Mouse (Mus musculus): ENCODE data around the gene Ece1.
"Not testable (repeated sequence)": the region's sequence is repeated elsewhere in the genome, so short reads cannot be mapped to it uniquely, and the experiment has no call there.

Ece1 gene

DNA sequence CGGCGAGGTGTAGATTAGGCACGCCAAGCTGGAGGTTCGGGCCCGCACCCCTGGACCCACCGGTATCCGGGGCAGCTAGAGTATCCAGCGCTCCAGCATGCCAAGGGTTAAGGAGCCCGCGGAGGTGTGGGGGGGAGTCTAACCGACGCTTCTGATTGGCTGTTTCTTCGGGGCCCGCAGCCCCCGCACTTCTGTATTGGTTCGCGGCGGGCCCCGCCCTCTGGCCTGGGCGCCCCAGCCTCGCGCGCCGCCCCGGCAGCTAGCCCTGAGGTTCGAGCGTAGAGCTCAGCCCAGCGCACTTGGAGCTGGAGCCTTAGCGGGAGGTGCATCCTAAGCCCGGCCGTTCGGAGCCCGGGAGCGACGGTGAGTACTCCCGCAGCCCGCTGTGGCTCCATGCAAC is at the start of gene Ece1:
TSS of gene Ece1 (plus strand) at position 219 of the 400 bp plus-strand sequence.
- DNase-seq = peak; percentile 93

- no peak for DNase-seq
Observed at GRCm38 (mm10) chr4:137812946-137813708, 48.9 kb upstream of the Ece1 start.

GRCm38 (mm10) chr4:137814140-137814539 is 47.9 kb upstream of the Ece1 start:
- no peak for DNase-seq

GRCm38 (mm10) chr4:137815473-137815872 is 46.6 kb upstream of the Ece1 start:
- DNase-seq = no peak

- DNase-seq = no peak
Observed at GRCm38 (mm10) chr4:137816216-137816615, 45.8 kb upstream of the Ece1 start.

GRCm38 (mm10) chr4:137818341-137818740 is 43.7 kb upstream of the Ece1 start:
- DNase-seq = no peak

GRCm38 (mm10) chr4:137819487-137819886 is 42.5 kb upstream of the Ece1 start:
- DNase-seq = no peak

GRCm38 (mm10) chr4:137820721-137821120 is 41.3 kb upstream of the Ece1 start:
- DNase-seq = no peak

DNA sequence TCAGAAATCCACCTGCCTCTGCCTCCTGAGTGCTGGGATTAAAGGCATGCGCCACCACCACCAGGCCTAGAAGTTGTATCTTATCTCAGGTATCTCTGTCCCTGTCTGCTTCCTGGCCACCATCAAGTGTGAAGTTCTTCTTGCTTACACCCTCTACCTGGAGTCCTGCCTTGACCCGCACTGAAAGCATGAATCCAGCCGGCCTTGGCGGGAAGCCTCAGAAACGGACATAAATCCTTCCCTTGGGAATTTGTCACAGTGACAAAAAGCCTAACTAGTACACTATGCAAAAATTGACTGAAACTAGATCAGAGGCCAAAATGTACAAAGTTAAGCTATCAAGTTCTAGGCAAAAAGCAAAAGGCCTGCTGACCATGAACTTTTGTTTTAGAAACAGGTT is 39.5 kb upstream of the Ece1 start:
- DNase-seq = no peak

- DNase-seq = no peak
Observed at GRCm38 (mm10) chr4:137823542-137823941, 38.5 kb upstream of the Ece1 start.

DNA sequence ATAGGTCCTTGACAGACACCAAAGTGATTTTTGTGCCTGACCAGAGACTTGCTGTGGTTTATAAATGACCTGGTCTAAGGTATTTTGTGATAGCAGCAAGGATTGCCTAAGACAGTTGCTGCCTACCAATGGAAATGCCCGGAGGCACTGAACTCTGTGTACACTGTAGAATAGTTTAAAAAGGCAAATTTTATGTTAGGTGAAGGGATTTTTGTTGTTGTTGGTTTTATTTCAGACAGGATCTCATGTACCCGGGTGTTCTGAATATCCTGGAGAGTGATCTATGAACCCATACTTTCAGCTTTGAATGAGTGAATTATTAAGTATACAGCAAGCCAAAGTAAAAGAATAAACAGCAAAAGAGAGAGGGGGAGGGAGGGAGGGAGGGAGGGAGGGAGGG is 37.2 kb upstream of the Ece1 start:
- no peak for DNase-seq

DNA sequence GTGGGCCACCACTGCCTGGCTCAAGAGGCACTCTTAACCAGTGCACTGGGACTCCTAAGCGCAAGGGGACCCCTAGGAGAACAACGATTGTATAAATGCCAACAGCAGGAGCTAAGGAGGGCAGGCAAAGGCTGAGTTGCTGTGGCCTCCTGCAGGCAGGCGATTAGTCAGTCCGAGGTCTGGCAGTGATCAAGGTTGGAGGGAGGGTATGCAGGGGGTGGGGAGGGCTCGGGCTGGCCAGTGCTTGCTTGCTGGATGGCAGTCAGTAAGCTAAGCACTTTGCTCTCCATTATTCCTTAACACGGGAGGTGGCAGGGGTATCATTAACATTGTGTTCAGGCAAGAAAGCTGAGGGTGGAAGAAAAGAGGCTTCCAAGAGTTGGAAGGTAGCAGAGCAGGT is 31.7 kb upstream of the Ece1 start:
- DNase-seq = no peak

GRCm38 (mm10) chr4:137831598-137831997 is 30.4 kb upstream of the Ece1 start:
- no peak for DNase-seq

- DNase-seq = peak; percentile 90
Observed at GRCm38 (mm10) chr4:137835624-137836337, 26.3 kb upstream of the Ece1 start.

DNA sequence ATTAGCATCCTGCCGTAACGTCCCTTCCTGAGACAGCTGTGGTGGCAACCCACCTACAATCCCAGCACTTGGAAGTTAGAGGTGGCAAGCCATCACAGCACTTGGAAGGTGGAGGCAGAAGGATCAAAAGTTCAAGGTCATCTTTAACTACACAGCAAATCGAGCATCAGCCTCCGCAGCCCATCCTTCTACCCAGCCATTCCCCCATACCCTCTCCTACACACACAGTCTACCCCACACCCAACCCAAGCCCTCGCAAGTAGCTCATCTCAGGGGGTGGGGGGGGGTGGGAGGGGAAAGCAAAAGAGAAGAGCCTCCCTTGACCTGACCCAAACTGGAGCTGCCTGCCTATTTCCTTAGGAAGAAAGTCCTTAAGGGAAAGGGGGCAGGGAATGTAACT is 25.3 kb upstream of the Ece1 start:
- DNase-seq = no peak

DNA sequence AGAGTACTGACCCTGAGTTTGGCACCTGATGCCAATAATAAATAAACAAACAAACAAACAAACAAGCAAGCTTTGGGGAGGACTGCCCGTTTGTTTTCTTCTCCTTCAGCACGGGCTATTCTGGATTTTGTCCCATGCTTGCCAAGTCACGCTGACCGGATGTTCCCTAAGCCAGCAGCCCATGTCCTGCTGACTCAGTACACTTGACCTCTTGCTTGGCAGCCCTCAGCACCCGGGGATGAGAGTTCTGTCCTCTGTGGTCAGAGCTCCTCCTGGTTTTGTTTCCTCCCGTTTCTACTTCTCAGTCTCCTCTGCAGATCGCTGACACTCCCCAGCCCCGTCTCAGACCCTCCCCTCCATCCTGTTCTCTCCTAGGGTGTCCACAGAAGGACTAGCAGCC is 24.2 kb upstream of the Ece1 start:
- DNase-seq = no peak

GRCm38 (mm10) chr4:137838791-137839190 is 23.2 kb upstream of the Ece1 start:
- DNase-seq = no peak

- no peak for DNase-seq
Observed at GRCm38 (mm10) chr4:137839452-137839851, 22.6 kb upstream of the Ece1 start.

GRCm38 (mm10) chr4:137844656-137845055 is 17.4 kb upstream of the Ece1 start:
- DNase-seq = peak; percentile 68

DNA sequence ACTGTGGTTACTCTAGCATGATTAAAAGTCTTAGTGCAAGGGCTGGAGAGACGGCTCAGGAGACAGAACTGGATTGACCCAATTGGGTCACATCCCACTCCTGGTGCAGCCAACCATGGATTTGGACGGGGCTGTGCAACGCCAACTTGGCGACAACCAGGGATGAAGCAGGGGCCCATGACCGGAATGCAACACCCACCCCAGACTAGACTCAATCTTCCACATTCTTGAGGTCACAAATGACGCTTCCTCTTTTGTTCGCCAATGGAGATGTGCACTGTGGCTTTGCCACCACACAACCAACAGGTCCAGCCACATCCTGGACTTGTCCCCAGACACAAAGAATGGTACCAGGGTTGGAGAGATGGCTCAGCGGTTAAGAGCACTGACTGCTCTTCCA is 14.4 kb upstream of the Ece1 start:
- DNase-seq = not testable (repeated sequence)

GRCm38 (mm10) chr4:137850161-137850560 is 11.9 kb upstream of the Ece1 start:
- no peak for DNase-seq

DNA sequence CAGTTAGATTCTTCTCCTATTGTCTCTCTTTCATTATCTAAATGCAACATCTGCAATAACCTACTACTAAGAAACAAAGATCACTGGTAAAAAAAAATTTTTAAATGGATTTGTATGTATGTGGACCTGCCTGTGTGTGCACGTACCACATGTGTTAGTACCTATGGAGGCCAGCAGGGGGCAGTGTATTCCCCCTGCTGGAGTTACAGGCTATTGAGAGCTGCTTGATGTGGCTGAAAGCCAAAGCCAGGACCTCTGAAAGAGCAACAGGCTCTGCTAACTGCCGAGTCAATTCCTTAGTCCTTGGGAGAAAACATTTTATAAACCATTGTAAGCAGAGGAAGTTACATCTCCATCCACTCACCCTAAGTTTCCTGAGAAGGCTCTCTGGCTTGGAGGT is 10.6 kb upstream of the Ece1 start:
- peak; percentile 55 for DNase-seq

- no peak for DNase-seq
Observed at GRCm38 (mm10) chr4:137853822-137854221, 8.2 kb upstream of the Ece1 start.

GRCm38 (mm10) chr4:137855741-137856341 is 6.2 kb upstream of the Ece1 start:
- DNase-seq = no peak

All from cerebellum, adult 11-12 months (tissue).